Mouse (Mus musculus): ENCODE measurements around the gene Wdr72.

DNA sequence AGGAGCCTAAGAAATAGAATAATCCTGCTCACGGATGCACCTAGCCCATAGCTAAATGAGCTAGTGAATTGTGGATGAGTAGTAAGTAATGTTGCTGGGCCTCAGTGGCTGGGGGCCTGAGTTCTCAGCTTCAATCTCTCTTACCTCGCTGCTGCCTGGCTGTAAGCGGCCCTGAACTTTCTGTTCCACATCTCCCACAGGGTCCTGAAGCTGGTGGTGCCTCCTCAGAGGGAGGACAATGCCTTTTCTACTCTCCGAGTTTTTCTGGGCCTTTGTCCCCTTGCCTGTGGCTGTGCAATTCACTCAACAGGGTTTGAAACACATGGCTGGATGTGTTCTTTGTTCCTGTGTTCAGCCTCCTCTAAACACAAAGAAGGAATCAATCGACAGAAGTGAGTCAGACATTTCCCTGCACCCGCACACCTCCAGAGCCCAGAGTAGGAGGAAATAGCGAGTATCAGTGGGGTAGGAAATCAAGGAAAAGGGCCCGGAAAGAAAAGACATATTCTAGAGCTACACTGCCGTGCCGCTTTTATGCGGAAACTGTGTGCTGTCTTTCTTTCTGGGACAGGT, 50.3 kb downstream of the Wdr72 start:
- TF ChIP-seq HCFC1 (IDR thresholded peaks at IDR 0.05; ENCODE audit: borderline replicate concordance, insufficient read depth, low read length) (no peak), CHD2 (IDR thresholded peaks at IDR 0.05; ENCODE audit: low read depth, low read length) (no peak), ZC3H11A (IDR thresholded peaks at IDR 0.05; ENCODE audit: borderline replicate concordance, low read depth, low read length) (no peak), ZNF384 (IDR thresholded peaks at IDR 0.05; ENCODE audit: low read depth, low read length) (no peak)
